In genomic region chr1:155028735-155029134, GRCm38 (mm10) we compare ENCODE assay signal across 8 mouse cellular contexts.
A peak's percentile ranks its signal among the peaks of the same experiment; 100 is the strongest.
DNase-seq lines count a peak whose midpoint lies in the region; ATAC-seq and TF ChIP-seq lines count a peak whose summit lies in the region.

No protein-coding gene starts in this region.

- peak overlapping the region; percentile 20; the same call in 1 of the 2 replicates for H3K27ac ChIP-seq in kidney, postnatal 0 days
- H3K27ac ChIP-seq in MEL (ENCODE audit: control insufficient read depth, low read depth, low read length), result peak overlapping the region; percentile 80

- TF ChIP-seq CTCF in kidney, postnatal 0 days (IDR thresholded peaks at IDR 0.05; ENCODE audit: low read depth), result no peak
- TF ChIP-seq CTCF in MEL (IDR thresholded peaks at IDR 0.05 in 2 of 3, conservative IDR thresholded peaks at IDR 0.05 in 1 of 3; ENCODE audit: control insufficient read depth in 1 of 3, insufficient read depth in 1 of 3, low read depth in 2 of 3, low read length in 3 of 3, poor library complexity in 1 of 3, severe bottlenecking in 1 of 3), result no peak

- H3K36me3 ChIP-seq in kidney, postnatal 0 days (ENCODE audit: insufficient read depth, low read length), result no peaks in the 10 kb centered on the region
- H3K36me3 ChIP-seq in MEL (ENCODE audit: control insufficient read depth in 1 of 2, insufficient read depth in 2 of 2, low read length in 2 of 2), result peaks cover 0 to 14% of the 10 kb centered on the region in 2 experiments; a peak in 2 of 4 replicates

- no peak for TF ChIP-seq POLR2A in MEL (IDR thresholded peaks at IDR 0.05; ENCODE audit: control insufficient read depth in 1 of 2, insufficient read depth in 1 of 2, low read depth in 1 of 2, low read length in 2 of 2, poor library complexity in 1 of 2)

- 32% methylated on average over 5 of the region's 5 CpGs for WGBS in kidney, postnatal 0 days

- H3K4me1 ChIP-seq in kidney, postnatal 0 days (replicated peaks; ENCODE audit: insufficient read depth, low read length), result 0 out of 2 replicates have a peak, but pooled peaks cover 10% of the 10 kb centered on the region
- H3K4me1 ChIP-seq in MEL (ENCODE audit: control insufficient read depth in 1 of 2, insufficient read depth in 2 of 2, low read length in 2 of 2), result peaks cover 4 to 34% of the 10 kb centered on the region in 2 experiments

- H3K9ac ChIP-seq in kidney, postnatal 0 days (ENCODE audit: low read depth, low read length), result no peak overlapping the region
- H3K9ac ChIP-seq in MEL (ENCODE audit: control insufficient read depth, low read depth, low read length, poor library complexity, severe bottlenecking), result peak overlapping the region; percentile 67

- H3K27me3 ChIP-seq in kidney, postnatal 0 days (ENCODE audit: insufficient read depth, low read length), result no peaks in the 10 kb centered on the region
- no peaks in the 10 kb centered on the region for H3K27me3 ChIP-seq in MEL (ENCODE audit: control insufficient read depth in 1 of 2, insufficient read depth in 2 of 2, low read length in 2 of 2)

- H3K4me2 ChIP-seq in kidney, postnatal 0 days (ENCODE audit: low read length), result peak overlapping the region; percentile 13; the same call in 1 of the 2 replicates

- no peaks in the 10 kb centered on the region for H3K9me3 ChIP-seq in kidney, postnatal 0 days (replicated peaks; ENCODE audit: low read length)
- H3K9me3 ChIP-seq in MEL (replicated peaks; ENCODE audit: insufficient read depth, low read length), result no peaks in the 10 kb centered on the region

- H3K79me2 ChIP-seq in MEL (ENCODE audit: control insufficient read depth, insufficient read depth, low read length, poor library complexity), result no peaks in the 10 kb centered on the region

- no peak for TF ChIP-seq RAD21 in MEL (IDR thresholded peaks at IDR 0.05; ENCODE audit: low read depth, low read length)

- no peak overlapping the region for H3K4me3 ChIP-seq in kidney, postnatal 0 days (replicated peaks; ENCODE audit: low read depth, low read length)
- peak overlapping the region; percentile 45 to 58 for H3K4me3 ChIP-seq in MEL (ENCODE audit: control insufficient read depth in 1 of 2, insufficient read depth in 1 of 2, low read depth in 2 of 2, low read length in 2 of 2)

- ATAC-seq in kidney, postnatal 0 days (replicated peaks; ENCODE audit: low FRiP score, low read depth), result no peak
- ATAC-seq in hematopoietic stem cell, adult 5-6 weeks (replicated peaks in 1 of 2; ENCODE audit: insufficient read depth in 1 of 2, low FRiP score in 2 of 2, low TSS enrichment in 1 of 2, low read depth in 1 of 2, poor library complexity in 2 of 2, severe bottlenecking in 2 of 2), result peak; percentile 63 to 73

- DNase-seq in kidney, postnatal 0 days (ENCODE audit: low spot score), result no peak
- no peak for DNase-seq in kidney, adult 8-10 months
- DNase-seq in MEL (ENCODE audit: low read depth, low spot score), result peak; percentile 88
- DNase-seq in lung, postnatal 25 days (ENCODE audit: low spot score), result peak; percentile 42
- DNase-seq in right cerebral cortex, postnatal 36 days (ENCODE audit: low spot score in 2 of 2), result no peak
- DNase-seq in gastrocnemius, adult 18-20 months (ENCODE audit: low spot score), result no peak
- no peak for DNase-seq in frontal cortex, postnatal 14 days (ENCODE audit: low spot score in 2 of 2)

- TF ChIP-seq EP300 in MEL (IDR thresholded peaks at IDR 0.05; ENCODE audit: low read depth in 1 of 2, low read length in 2 of 2), result peak in 1 of 2 experiments; percentile 29; a peak in 3 of 4 replicates

TF ChIP-seq in MEL, 35 proteins besides CTCF, POLR2A, EP300 and RAD21:
- TF ChIP-seq MAX (IDR thresholded peaks at IDR 0.05; ENCODE audit: low read length) (no peak), ETS1 (IDR thresholded peaks at IDR 0.05; ENCODE audit: low read depth, low read length) (peak; percentile 68), NELFE (IDR thresholded peaks at IDR 0.05; ENCODE audit: low read depth, low read length) (peak; percentile 34; the same call in 1 of the 2 replicates), ELF1 (IDR thresholded peaks at IDR 0.05; ENCODE audit: low read depth, low read length) (peak; percentile 81), ZC3H11A (IDR thresholded peaks at IDR 0.05; ENCODE audit: low read depth, low read length) (peak; percentile 14; the same call in 1 of the 2 replicates), TBP (IDR thresholded peaks at IDR 0.05; ENCODE audit: low read depth, low read length) (peak; percentile 64), MYC (IDR thresholded peaks at IDR 0.05; ENCODE audit: low read depth, low read length) (peak; percentile 37; the same call in 1 of the 2 replicates), POLR2AphosphoS2 (IDR thresholded peaks at IDR 0.05; ENCODE audit: low read length) (no peak), CHD2 (IDR thresholded peaks at IDR 0.05; ENCODE audit: low read length) (no peak), SIN3A (IDR thresholded peaks at IDR 0.05; ENCODE audit: low read length) (peak; percentile 75), TAL1 (IDR thresholded peaks at IDR 0.05; ENCODE audit: low read length) (0 out of 2 replicates have a peak, but pooled peaks have one; percentile 19), POLR2AphosphoS5 (IDR thresholded peaks at IDR 0.05; ENCODE audit: borderline replicate concordance, low read depth, low read length) (no peak), USF1 (IDR thresholded peaks at IDR 0.05; ENCODE audit: low read depth, low read length) (no peak), MYB (IDR thresholded peaks at IDR 0.05; ENCODE audit: low read depth, low read length) (no peak), E2F4 (IDR thresholded peaks at IDR 0.05; ENCODE audit: borderline replicate concordance, low read depth, low read length) (no peak), TCF12 (IDR thresholded peaks at IDR 0.05; ENCODE audit: low read depth, low read length) (peak; percentile 27; the same call in 1 of the 2 replicates)
TF ChIP-seq in MEL: peak in this region for 9.

Comparison
In these comparisons a context has a peak if more than half of its experiments do, and no peak if none do; other contexts are left out.
1. DNase-seq: peak in MEL (single experiment) and lung, postnatal 25 days (single experiment); none in kidney, postnatal 0 days (single experiment), kidney, adult 8-10 months (0 of 2), right cerebral cortex, postnatal 36 days (0 of 2), gastrocnemius, adult 18-20 months (single experiment) and frontal cortex, postnatal 14 days (0 of 2).